Mouse (Mus musculus): ENCODE measurements around the gene Taar8a. TPM values are rescaled to one million over a fixed set of nuclear protein-coding genes. Genes with fewer than 3 reads are reported as not detected.

Gene Taar8a
- total RNA-seq, 1 experiment from 2014 or later: not detected

Other genes starting within 250 kb of the Taar8a start
- 53.8 and 82.3 TPM in 2 replicates for gene Vnn3, start 225.0 kb upstream of the Taar8a start, total RNA-seq (2021)
- gene Vnn1, start 181.8 kb upstream of the Taar8a start, total RNA-seq (2021): 48.8 and 69.8 TPM in 2 replicates
- gene Taar1, start 156.1 kb upstream of the Taar8a start, total RNA-seq (2021): not detected in 2 replicates
- gene Taar2, start 137.9 kb upstream of the Taar8a start, total RNA-seq (2021): not detected in 2 replicates
- not detected in 2 replicates for gene Taar3, start 126.9 kb upstream of the Taar8a start, total RNA-seq (2021)
- not detected in 2 replicates for gene Taar4, start 116.0 kb upstream of the Taar8a start, total RNA-seq (2021)
- gene Taar5, start 105.8 kb upstream of the Taar8a start, total RNA-seq (2021): not detected in 2 replicates
- gene Taar6, start 90.9 kb upstream of the Taar8a start, total RNA-seq (2021): not detected in 2 replicates
- gene Taar7a, start 83.0 kb upstream of the Taar8a start, total RNA-seq (2021): not detected in 2 replicates
- gene Taar7b, start 76.6 kb upstream of the Taar8a start, total RNA-seq (2021): not detected in 2 replicates
- not detected in 2 replicates for gene Taar7d, start 49.3 kb upstream of the Taar8a start, total RNA-seq (2021)
- gene Taar7e, start 38.9 kb upstream of the Taar8a start, total RNA-seq (2021): not detected in 2 replicates
- not detected in 2 replicates for gene Taar7f, start 27.0 kb upstream of the Taar8a start, total RNA-seq (2021)
- not detected in 2 replicates for gene Taar8b, start 15.8 kb downstream of the Taar8a start, total RNA-seq (2021)
- not detected in 2 replicates for gene Taar8c, start 25.4 kb downstream of the Taar8a start, total RNA-seq (2021)
- gene Taar9, start 33.0 kb downstream of the Taar8a start, total RNA-seq (2021): not detected in 2 replicates
- gene Stx7, start 72.8 kb downstream of the Taar8a start, total RNA-seq (2021): 108 and 118 TPM in 2 replicates
- 0.21 TPM in 1 of 2 replicates, not detected in the other for gene Moxd1, start 147.0 kb downstream of the Taar8a start, total RNA-seq (2021)